Mouse (Mus musculus) embryo, embryonic 9.5 days (tissue): ENCODE measurements at regions not wholly inside any gene's neighbourhood (a gene's known extent, or its start where the extent isn't known, plus 50 kb on each side); places are given as distances from the start of the nearest gene placed in this dataset.
"Not testable (repeated sequence)": the region's sequence is repeated elsewhere in the genome, so short reads cannot be mapped to it uniquely, and the experiment has no call there.

ENCODE experiments used
- DNase-seq: peaks from one replicate; pipeline ENCODE4 v3.0.0-alpha.2; 2017; ENCODE audit errors: extremely low spot score

DNA sequence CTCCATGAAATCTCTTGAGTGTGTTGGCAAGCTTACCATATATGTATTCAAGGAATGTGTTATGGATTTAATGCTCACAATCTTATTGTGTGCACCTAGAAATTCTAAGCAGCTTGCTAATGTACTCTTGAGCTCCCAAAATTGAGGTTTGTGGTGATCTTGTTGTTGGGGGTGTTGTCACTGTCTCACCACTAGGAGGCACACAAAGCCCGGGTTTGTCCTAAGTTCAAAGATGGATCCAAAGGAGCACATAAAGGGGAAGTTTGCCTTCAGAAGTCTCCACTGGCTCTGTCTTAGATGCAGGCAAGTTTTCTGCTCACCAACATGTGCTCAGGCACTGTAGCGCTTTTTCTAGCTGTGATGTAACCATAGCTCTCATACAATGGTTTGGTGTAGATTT, 151.8 kb downstream of the Mrgpra4 start:
- DNase-seq: peak; percentile 22

DNA sequence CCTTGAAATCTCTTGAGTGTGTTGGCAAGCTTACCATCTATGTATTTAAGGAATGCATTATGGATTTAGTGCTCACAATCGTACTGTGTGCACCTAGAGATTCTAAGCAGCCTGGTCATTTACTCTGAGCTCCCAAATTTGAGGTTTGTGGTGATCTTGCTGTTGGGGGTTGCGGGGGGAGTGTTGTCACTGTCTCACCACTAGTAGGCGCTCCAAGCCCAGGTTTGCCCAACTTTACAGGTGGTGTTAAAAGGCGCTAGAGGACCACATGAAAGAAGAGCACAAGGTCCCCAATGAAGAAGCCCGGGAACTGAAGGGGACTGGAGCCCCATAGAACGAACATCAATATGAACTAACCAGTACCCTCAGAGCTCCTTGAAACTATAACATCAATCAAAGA, 180.2 kb upstream of the Mrgpra3 start:
- DNase-seq: no peak

DNA sequence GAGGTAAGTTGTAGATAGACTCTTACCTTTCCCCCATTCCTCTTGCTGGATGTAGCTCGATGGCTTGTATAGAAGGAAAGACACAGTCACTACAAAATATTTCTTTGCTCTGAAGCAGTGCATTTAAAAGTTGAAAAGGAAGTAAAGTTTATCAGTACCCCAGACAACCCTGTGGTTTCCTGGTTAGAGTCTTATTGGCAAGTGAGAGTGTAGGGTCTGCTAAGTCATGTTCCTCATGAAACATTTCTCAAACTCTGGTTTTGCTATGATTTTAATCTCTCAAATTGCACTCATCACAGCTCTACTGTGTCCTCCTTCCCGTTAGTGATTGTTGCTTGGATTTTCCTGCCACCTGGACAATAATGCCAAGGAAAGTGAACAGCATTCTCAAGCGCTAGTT, 146.4 kb upstream of the Mrgpra3 start:
- no peak for DNase-seq

DNA sequence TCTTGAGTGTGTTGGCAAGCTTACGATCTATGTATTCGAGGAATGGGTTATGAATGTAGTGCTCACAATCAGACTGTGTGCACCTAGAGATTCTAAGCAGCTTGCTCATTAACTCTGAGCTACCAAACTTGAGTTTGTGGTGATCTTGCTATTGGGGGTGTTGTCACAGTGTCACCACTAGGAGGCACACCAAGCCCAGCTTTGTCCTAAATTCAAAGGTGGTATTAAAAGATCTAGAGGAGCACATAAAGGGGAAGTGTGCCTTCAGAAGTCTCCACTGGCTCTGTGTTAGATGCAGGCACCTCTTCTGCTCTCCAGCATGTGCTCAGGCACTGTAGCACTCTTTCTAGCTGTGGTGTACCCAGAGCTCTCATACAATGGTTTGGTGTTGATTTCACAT, 138.9 kb upstream of the Mrgpra3 start:
- not testable (repeated sequence) for DNase-seq

DNA sequence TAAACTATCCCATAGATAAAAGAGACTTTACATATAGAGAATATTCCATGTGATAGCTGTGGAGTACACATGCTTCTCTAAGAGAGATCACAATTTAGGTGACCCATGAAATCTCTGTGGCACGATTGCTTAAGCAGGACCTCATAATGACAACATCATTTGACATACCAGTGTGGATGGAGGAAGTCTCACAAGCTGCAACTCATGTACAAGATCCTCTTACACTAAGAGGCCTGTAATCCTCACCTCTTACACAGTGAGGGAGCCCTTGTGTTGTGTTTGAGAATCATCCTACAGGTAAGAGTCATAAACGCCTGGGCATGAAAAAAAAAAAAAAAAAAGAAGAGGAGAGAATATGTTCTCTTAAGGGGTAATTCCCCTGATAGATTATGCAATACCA, 89.9 kb upstream of the Mrgpra3 start:
- DNase-seq: no peak

DNA sequence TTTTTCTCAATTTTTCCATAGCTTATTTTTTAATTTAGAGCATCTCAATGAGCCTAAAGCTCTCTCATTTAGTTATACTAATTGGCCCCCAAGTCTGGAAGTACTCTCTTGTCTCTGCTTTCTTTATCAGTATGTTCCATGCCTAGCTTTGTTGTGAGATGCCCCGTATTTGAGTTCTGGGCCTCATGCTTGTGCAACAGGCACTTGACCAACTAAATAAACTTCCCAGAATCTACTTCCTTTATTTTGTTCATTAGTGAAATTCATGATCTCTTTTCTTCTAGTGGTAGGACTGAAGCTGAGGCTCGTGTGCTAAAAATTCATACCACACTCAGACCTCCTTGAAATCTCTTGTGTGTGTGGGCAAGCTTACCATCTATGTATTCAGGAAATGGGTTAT, 75.8 kb upstream of the Mrgpra3 start:
- no peak for DNase-seq
